Mouse (Mus musculus) CD4-positive naive resting alpha-beta T cell, adult 57 days (primary cell): ENCODE results near the gene Sprr2e. TPM values are rescaled to one million over a fixed set of nuclear protein-coding genes. Genes with fewer than 3 reads are reported as not detected.

Experiments
- total RNA-seq: library from RNA; stranded (reverse); gene quantifications from one replicate; pipeline ENCODE4 v1.2.4, GENCODE M21; 2023

Gene Sprr2e
- total RNA-seq, result not detected

GRCm38 (mm10) chr3:92351843-92352242, at the start of gene Sprr2e:
Gene Sprr2e (plus strand): TSS chr3:92352143.

GRCm38 (mm10) chr3:92316320-92316719, 35.6 kb upstream of the Sprr2e start, which contains the start of gene Sprr2b:
Gene Sprr2b (plus strand): TSS chr3:92316620.

GRCm38 (mm10) chr3:92338840-92339239, 13.1 kb upstream of the Sprr2e start, which contains the start of gene Sprr2d:
Gene Sprr2d (plus strand): TSS chr3:92339140.

GRCm38 (mm10) chr3:92364887-92365286, 12.9 kb downstream of the Sprr2e start, which contains the start of gene Sprr2f:
Gene Sprr2f (plus strand): TSS chr3:92365187.

GRCm38 (mm10) chr3:92385385-92385784, 33.4 kb downstream of the Sprr2e start, which contains the start of gene Sprr2h:
Gene Sprr2h (plus strand): TSS chr3:92385685.

Other genes starting within 250 kb of the Sprr2e start
- gene Prr9, start 228.2 kb upstream of the Sprr2e start, total RNA-seq, result not detected
- gene Lelp1, start 209.4 kb upstream of the Sprr2e start, total RNA-seq, result not detected
- gene Sprr2a1, start 136.3 kb upstream of the Sprr2e start, total RNA-seq, result not detected
- gene Sprr2a2, start 136.2 kb upstream of the Sprr2e start, total RNA-seq, result not detected
- not detected for gene Sprr2a3, start 66.7 kb upstream of the Sprr2e start, total RNA-seq
- not detected for gene Sprr2b, start 35.5 kb upstream of the Sprr2e start, total RNA-seq
- gene Sprr2d, start 13.0 kb upstream of the Sprr2e start, total RNA-seq, result not detected
- not detected for gene Sprr2f, start 13.0 kb downstream of the Sprr2e start, total RNA-seq
- gene Sprr2h, start 33.5 kb downstream of the Sprr2e start, total RNA-seq, result not detected
- not detected for gene Sprr2i, start 55.8 kb downstream of the Sprr2e start, total RNA-seq
- gene Sprr2j-ps, start 65.9 kb downstream of the Sprr2e start, total RNA-seq, result not detected
- gene Gm9774, start 77.3 kb downstream of the Sprr2e start, total RNA-seq, result 4.4 TPM
- not detected for gene Sprr2k, start 80.4 kb downstream of the Sprr2e start, total RNA-seq
- gene Sprr1b, start 86.6 kb downstream of the Sprr2e start, total RNA-seq, result not detected
- gene Sprr3, start 106.6 kb downstream of the Sprr2e start, total RNA-seq, result not detected
- not detected for gene Sprr1a, start 133.8 kb downstream of the Sprr2e start, total RNA-seq
- gene Sprr4, start 148.3 kb downstream of the Sprr2e start, total RNA-seq, result not detected
- gene 2310046K23Rik, start 182.4 kb downstream of the Sprr2e start, total RNA-seq, result not detected
- not detected for gene Ivl, start 221.6 kb downstream of the Sprr2e start, total RNA-seq
- not detected for gene Smcp, start 236.9 kb downstream of the Sprr2e start, total RNA-seq